Mouse (Mus musculus) small intestine, adult 2 months (tissue): Measurements from ENCODE around the gene Bcas3.

Experiments
- CTCF ChIP-seq: fragments of 200-500 bp; IDR thresholded peaks from 2 replicates; pipeline ENCODE4 v1.5.1; 2012; ENCODE audit warnings: low read depth, mild to moderate bottlenecking, control low read depth, inconsistent platforms, low read length, moderate library complexity, mixed read lengths; ENCODE audit not compliant: insufficient replicate concordance, insufficient read length; ENCODE audit errors: extremely low read depth
- POLR2A ChIP-seq: fragments of 200-500 bp; IDR thresholded peaks from 2 replicates; pipeline ENCODE4 v1.6.1; 2012; ENCODE audit warnings: low read depth, mild to moderate bottlenecking, control low read depth, inconsistent platforms, low read length, moderate library complexity

DNA sequence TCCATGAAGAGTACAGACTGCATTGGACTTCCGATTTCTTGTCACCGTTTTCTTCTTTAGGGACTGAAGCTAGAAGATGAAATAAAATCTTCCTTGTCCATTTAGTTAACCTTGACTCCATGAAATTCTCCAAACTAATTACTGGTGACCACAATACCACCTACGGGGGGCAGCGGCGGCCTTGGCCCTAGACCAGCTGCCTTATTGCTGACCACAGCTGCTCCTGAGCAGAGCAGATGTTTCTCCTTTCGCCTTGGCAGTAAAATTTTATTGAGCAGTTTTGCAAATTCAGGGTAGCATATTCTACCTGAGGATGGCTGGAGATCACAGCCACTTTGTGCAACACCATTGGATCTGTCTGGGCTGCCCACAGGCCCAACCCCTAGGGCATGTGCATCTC is 356.2 kb downstream of the Bcas3 start:
- TF ChIP-seq POLR2A (no peak), CTCF (no peak)
